ENCODE assay signal across 7 mouse cellular contexts in the genomic region with DNA sequence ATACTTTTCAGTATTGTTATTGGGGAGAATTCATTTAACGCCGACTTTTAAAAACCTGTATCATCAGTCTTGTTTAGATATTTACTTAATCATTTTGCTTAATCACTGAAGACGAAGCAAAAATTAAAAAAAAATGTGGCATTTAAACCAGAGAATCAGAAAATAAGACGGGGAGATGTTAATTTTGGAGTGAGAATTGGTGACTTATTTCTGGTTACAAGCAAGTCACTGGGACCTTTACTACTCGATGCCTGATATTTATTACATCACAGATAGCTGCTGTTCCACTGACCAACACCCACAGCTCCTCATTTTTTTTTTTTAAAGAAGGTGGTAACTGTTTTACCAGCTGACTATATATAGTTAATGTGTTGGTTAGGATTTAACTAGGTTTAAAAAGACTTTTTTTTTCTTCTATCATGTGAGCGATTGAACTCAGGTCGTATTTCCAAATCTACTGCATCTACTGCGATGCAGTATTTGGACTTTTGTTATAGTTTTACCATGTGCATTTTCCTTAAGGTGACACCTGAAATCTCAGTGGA. TPM values are rescaled to one million over a fixed set of nuclear protein-coding genes. Genes with fewer than 3 reads are reported as not detected.
A peak's percentile ranks its signal among the peaks of the same experiment; 100 is the strongest.
DNase-seq lines count a peak whose midpoint lies in the region; ATAC-seq and TF ChIP-seq lines count a peak whose summit lies in the region.

No protein-coding gene starts in this region.

- peak overlapping the region; percentile 95 for H3K4me3 ChIP-seq in lung, postnatal 0 days (ENCODE audit: low read depth, low read length)
- peak overlapping the region; percentile 91 for H3K4me3 ChIP-seq in embryonic facial prominence, embryonic 13.5 days
- peak overlapping the region; percentile 87 for H3K4me3 ChIP-seq in limb, embryonic 11.5 days (ENCODE audit: low read depth, low read length)
- peak overlapping the region; percentile 87 for H3K4me3 ChIP-seq in stomach, embryonic 16.5 days (replicated peaks; ENCODE audit: low read length)

- H3K36me3 ChIP-seq in lung, postnatal 0 days (ENCODE audit: insufficient read depth, low read length), result no peaks in the 10 kb centered on the region
- H3K36me3 ChIP-seq in embryonic facial prominence, embryonic 13.5 days, result peaks cover 14% of the 10 kb centered on the region; the same call in 1 of the 2 replicates
- peaks cover 3% of the 10 kb centered on the region; the same call in 1 of the 2 replicates for H3K36me3 ChIP-seq in limb, embryonic 11.5 days (ENCODE audit: control insufficient read depth, insufficient read depth, low read length)
- H3K36me3 ChIP-seq in stomach, embryonic 16.5 days (ENCODE audit: control insufficient read depth, insufficient read depth, low read length), result peaks cover 10% of the 10 kb centered on the region; the same call in 1 of the 2 replicates

- H3K27me3 ChIP-seq in lung, postnatal 0 days (replicated peaks; ENCODE audit: insufficient read depth, low read length), result no peaks in the 10 kb centered on the region
- H3K27me3 ChIP-seq in embryonic facial prominence, embryonic 13.5 days, result no peaks in the 10 kb centered on the region
- H3K27me3 ChIP-seq in limb, embryonic 11.5 days (ENCODE audit: control insufficient read depth, insufficient read depth, low read length), result no peaks in the 10 kb centered on the region
- no peaks in the 10 kb centered on the region for H3K27me3 ChIP-seq in stomach, embryonic 16.5 days (ENCODE audit: control insufficient read depth, insufficient read depth, low read length)

- no peaks in the 10 kb centered on the region for H3K9me3 ChIP-seq in lung, postnatal 0 days (ENCODE audit: low read length)
- H3K9me3 ChIP-seq in embryonic facial prominence, embryonic 13.5 days, result no peaks in the 10 kb centered on the region
- no peaks in the 10 kb centered on the region for H3K9me3 ChIP-seq in limb, embryonic 11.5 days (ENCODE audit: control insufficient read depth, low read length)
- no peaks in the 10 kb centered on the region for H3K9me3 ChIP-seq in stomach, embryonic 16.5 days (replicated peaks; ENCODE audit: control insufficient read depth, low read length)

- DNase-seq in lung, postnatal 0 days (ENCODE audit: low spot score), result peak; percentile 28
- no peak for DNase-seq in lung, adult 18-20 months
- DNase-seq in limb, embryonic 11.5 days (ENCODE audit: low spot score), result no peak
- DNase-seq in right cerebral cortex, adult 18-20 months, result no peak
- DNase-seq in natural killer cell, adult 2 months (ENCODE audit: low spot score in 2 of 2), result no peak

- TF ChIP-seq EP300 in lung, postnatal 0 days (IDR thresholded peaks at IDR 0.05), result no peak

- 15% methylated on average over 8 of the region's 8 CpGs for WGBS in lung, postnatal 0 days
- 12% methylated on average over 8 of the region's 8 CpGs for WGBS in embryonic facial prominence, embryonic 13.5 days
- WGBS in limb, embryonic 11.5 days, result 27% methylated on average over 8 of the region's 8 CpGs
- 7% methylated on average over 8 of the region's 8 CpGs for WGBS in stomach, embryonic 16.5 days

- H3K27ac ChIP-seq in lung, postnatal 0 days (ENCODE audit: low read length), result peak overlapping the region; percentile 99; the same call in 1 of the 2 replicates
- H3K27ac ChIP-seq in embryonic facial prominence, embryonic 13.5 days, result no peak overlapping the region; the same call in 1 of the 2 replicates
- H3K27ac ChIP-seq in limb, embryonic 11.5 days (replicated peaks; ENCODE audit: low read depth, low read length), result no peak overlapping the region
- H3K27ac ChIP-seq in stomach, embryonic 16.5 days (ENCODE audit: low read length), result no peak overlapping the region; the same call in 1 of the 2 replicates

- ATAC-seq in lung, postnatal 0 days, result no peak
- no peak for ATAC-seq in embryonic facial prominence, embryonic 13.5 days (ENCODE audit: insufficient number of reproducible peaks, insufficient read depth, low FRiP score, low TSS enrichment, low read depth)
- ATAC-seq in limb, embryonic 11.5 days (ENCODE audit: insufficient number of reproducible peaks, low FRiP score, low TSS enrichment, low read depth), result no peak
- ATAC-seq in stomach, embryonic 16.5 days (ENCODE audit: insufficient read depth, low FRiP score), result no peak

- 0 out of 2 replicates have a peak, but pooled peaks cover 2% of the 10 kb centered on the region for H3K4me1 ChIP-seq in lung, postnatal 0 days (ENCODE audit: insufficient read depth, low read depth, low read length)
- H3K4me1 ChIP-seq in embryonic facial prominence, embryonic 13.5 days, result peaks cover 15% of the 10 kb centered on the region
- no peaks in the 10 kb centered on the region for H3K4me1 ChIP-seq in limb, embryonic 11.5 days (ENCODE audit: control insufficient read depth, insufficient read depth, low read length)
- peaks cover 9% of the 10 kb centered on the region; the same call in 1 of the 2 replicates for H3K4me1 ChIP-seq in stomach, embryonic 16.5 days (ENCODE audit: control insufficient read depth, insufficient read depth, low read length)

- H3K9ac ChIP-seq in lung, postnatal 0 days (replicated peaks; ENCODE audit: low read depth), result peak overlapping the region; percentile 98
- peak overlapping the region; percentile 99 for H3K9ac ChIP-seq in embryonic facial prominence, embryonic 13.5 days
- no peak overlapping the region; the same call in 1 of the 2 replicates for H3K9ac ChIP-seq in limb, embryonic 11.5 days (ENCODE audit: low read length)
- peak overlapping the region; percentile 46; the same call in 1 of the 2 replicates for H3K9ac ChIP-seq in stomach, embryonic 16.5 days (ENCODE audit: low read length)

- H3K4me2 ChIP-seq in lung, postnatal 0 days (replicated peaks; ENCODE audit: low read depth, low read length), result peak overlapping the region; percentile 53
- peak overlapping the region; percentile 66 for H3K4me2 ChIP-seq in embryonic facial prominence, embryonic 13.5 days
- peak overlapping the region; percentile 56 for H3K4me2 ChIP-seq in limb, embryonic 11.5 days (ENCODE audit: low read depth, severe bottlenecking)
- peak overlapping the region; percentile 68 for H3K4me2 ChIP-seq in stomach, embryonic 16.5 days (ENCODE audit: low read depth, low read length)

- TF ChIP-seq CTCF in lung, postnatal 0 days (IDR thresholded peaks at IDR 0.05), result no peak

RNA-seq across cellular contexts. Expression of a gene that starts 1.1 kb away (rescaled TPM):
- 15.1 and 18.9 TPM in 2 replicates for polyA plus RNA-seq in lung, postnatal 0 days (2015; fragmentation: Nextera tagmentation; extraction: Ambion mirVana)
- 15.6 and 17.1 TPM in 2 replicates for polyA plus RNA-seq in embryonic facial prominence, embryonic 13.5 days (2015; fragmentation: Nextera tagmentation; extraction: Ambion mirVana)
- polyA plus RNA-seq in limb, embryonic 11.5 days (2014; fragmentation: Nextera tagmentation; extraction: Ambion mirVana), result 20.1 and 21.0 TPM in 2 replicates
- 18.1 and 20.1 TPM in 2 replicates for polyA plus RNA-seq in stomach, embryonic 16.5 days (2015; fragmentation: Nextera tagmentation; extraction: Ambion mirVana)

RNA-seq across cellular contexts. Expression of a gene that starts 51.9 kb away (rescaled TPM):
- polyA plus RNA-seq in lung, postnatal 0 days (2015; fragmentation: Nextera tagmentation; extraction: Ambion mirVana), result 117 and 126 TPM in 2 replicates
- 153 and 161 TPM in 2 replicates for polyA plus RNA-seq in embryonic facial prominence, embryonic 13.5 days (2015; fragmentation: Nextera tagmentation; extraction: Ambion mirVana)
- 165 and 176 TPM in 2 replicates for polyA plus RNA-seq in limb, embryonic 11.5 days (2014; fragmentation: Nextera tagmentation; extraction: Ambion mirVana)
- polyA plus RNA-seq in stomach, embryonic 16.5 days (2015; fragmentation: Nextera tagmentation; extraction: Ambion mirVana), result 218 and 219 TPM in 2 replicates

RNA-seq across cellular contexts. Expression of a gene that starts 52.0 kb away (rescaled TPM):
- 25.7 and 28.7 TPM in 2 replicates for polyA plus RNA-seq in lung, postnatal 0 days (2015; fragmentation: Nextera tagmentation; extraction: Ambion mirVana)
- 56.5 and 59.1 TPM in 2 replicates for polyA plus RNA-seq in embryonic facial prominence, embryonic 13.5 days (2015; fragmentation: Nextera tagmentation; extraction: Ambion mirVana)
- polyA plus RNA-seq in limb, embryonic 11.5 days (2014; fragmentation: Nextera tagmentation; extraction: Ambion mirVana), result 63.2 and 66.3 TPM in 2 replicates
- 47.5 and 51.3 TPM in 2 replicates for polyA plus RNA-seq in stomach, embryonic 16.5 days (2015; fragmentation: Nextera tagmentation; extraction: Ambion mirVana)

RNA-seq across cellular contexts. Expression of a gene that starts 59.4 kb away (rescaled TPM):
- polyA plus RNA-seq in lung, postnatal 0 days (2015; fragmentation: Nextera tagmentation; extraction: Ambion mirVana), result 0.06 TPM in 1 of 2 replicates, not detected in the other
- 0.13 TPM in 1 of 2 replicates, not detected in the other for polyA plus RNA-seq in embryonic facial prominence, embryonic 13.5 days (2015; fragmentation: Nextera tagmentation; extraction: Ambion mirVana)
- 0.08 TPM in 1 of 2 replicates, not detected in the other for polyA plus RNA-seq in limb, embryonic 11.5 days (2014; fragmentation: Nextera tagmentation; extraction: Ambion mirVana)
- polyA plus RNA-seq in stomach, embryonic 16.5 days (2015; fragmentation: Nextera tagmentation; extraction: Ambion mirVana), result 0.05 TPM in 1 of 2 replicates, not detected in the other
